Mouse (Mus musculus) layer of hippocampus, adult 9-10 months (tissue): ENCODE data around the gene Grwd1.

ENCODE experiments used
- DNase-seq: peaks from one replicate; pipeline ENCODE4 v3.0.0; 2022; ENCODE audit warnings: low spot score

Gene Grwd1

GRCm38 (mm10) chr7:45800001-45800400, 30.7 kb downstream of the Grwd1 start:
- DNase-seq = no peak

GRCm38 (mm10) chr7:45798931-45799330, 31.8 kb downstream of the Grwd1 start:
- DNase-seq = no peak

GRCm38 (mm10) chr7:45798511-45798836, 32.3 kb downstream of the Grwd1 start:
- DNase-seq = no peak

GRCm38 (mm10) chr7:45797661-45798510, 32.9 kb downstream of the Grwd1 start:
- DNase-seq = no peak

- DNase-seq = no peak
These were observed 33.8 kb downstream of the Grwd1 start for GRCm38 (mm10) chr7:45796950-45797349.

GRCm38 (mm10) chr7:45794971-45795370, 35.8 kb downstream of the Grwd1 start:
- no peak for DNase-seq

GRCm38 (mm10) chr7:45793969-45794585, 36.7 kb downstream of the Grwd1 start:
- no peak for DNase-seq

- no peak for DNase-seq
These were observed 37.5 kb downstream of the Grwd1 start for GRCm38 (mm10) chr7:45793240-45793639.

- no peak for DNase-seq
These were observed 38.8 kb downstream of the Grwd1 start for GRCm38 (mm10) chr7:45791756-45792490.

GRCm38 (mm10) chr7:45790721-45791120, 40.0 kb downstream of the Grwd1 start:
- DNase-seq = no peak

GRCm38 (mm10) chr7:45787642-45788041, 43.1 kb downstream of the Grwd1 start:
- no peak for DNase-seq

- no peak for DNase-seq
These were observed 43.9 kb downstream of the Grwd1 start for GRCm38 (mm10) chr7:45786661-45787413.

GRCm38 (mm10) chr7:45786136-45786578, 44.6 kb downstream of the Grwd1 start:
- DNase-seq = no peak

- DNase-seq = no peak
These were observed 45.2 kb downstream of the Grwd1 start for GRCm38 (mm10) chr7:45785388-45786135.

- peak; percentile 84 for DNase-seq
These were observed 46.0 kb downstream of the Grwd1 start, which contains the start of gene Sult2b1 for GRCm38 (mm10) chr7:45784524-45785372. Gene Sult2b1 (minus strand): TSS chr7:45784669.

- DNase-seq = no peak
These were observed 47.1 kb downstream of the Grwd1 start, which contains the start of gene Lmtk3 for GRCm38 (mm10) chr7:45783511-45784091. Gene Lmtk3 (plus strand): TSS chr7:45783738.

GRCm38 (mm10) chr7:45782271-45782670, 48.5 kb downstream of the Grwd1 start:
- no peak for DNase-seq

GRCm38 (mm10) chr7:45779081-45779641, 51.6 kb downstream of the Grwd1 start:
- DNase-seq = no peak

- DNase-seq = no peak
These were observed 55.5 kb downstream of the Grwd1 start for GRCm38 (mm10) chr7:45775237-45775636.
